Mouse (Mus musculus) hindbrain, embryonic 16.5 days (tissue): Measurements from ENCODE around the gene Pdzd4. TPM values are rescaled to one million over a fixed set of nuclear protein-coding genes. Genes with fewer than 3 reads are reported as not detected.

Source experiments
- ATAC-seq: fragments of 200-750 bp; cut with Nextera tagmentation; 2 replicates; pipeline ENCODE4 v1.8.0; 2017; ENCODE audit warnings: moderate TSS enrichment, moderate library complexity
- H3K27ac ChIP-seq: fragments of 300-500 bp; sonication (generic); 2 replicates; pipeline ENCODE4 v1.5.1; 2014; ENCODE audit warnings: low read depth, mild to moderate bottlenecking, control low read depth, low read length, moderate library complexity
- H3K27me3 ChIP-seq: fragments of 300-500 bp; sonication (generic); replicated peaks from 2 replicates; pipeline ENCODE4 v1.6.1; 2014; ENCODE audit warnings: low read length; ENCODE audit not compliant: control insufficient read depth, insufficient read depth
- H3K36me3 ChIP-seq: fragments of 300-500 bp; sonication (generic); 2 replicates; pipeline ENCODE4 v1.6.1; 2014; ENCODE audit warnings: mild to moderate bottlenecking, low read length, moderate library complexity, mixed read lengths; ENCODE audit not compliant: control insufficient read depth, insufficient read depth
- H3K4me1 ChIP-seq: fragments of 300-500 bp; sonication (generic); 2 replicates; pipeline ENCODE4 v1.6.1; 2014; ENCODE audit warnings: low read depth, low read length; ENCODE audit not compliant: control insufficient read depth, insufficient read depth
- H3K4me2 ChIP-seq: fragments of 300-500 bp; sonication (generic); 2 replicates; pipeline ENCODE4 v1.6.1; 2014; ENCODE audit warnings: mild to moderate bottlenecking, low read length, control low read depth, moderate library complexity
- H3K4me3 ChIP-seq: fragments of 300-500 bp; sonication (generic); 2 replicates; pipeline ENCODE4 v1.5.1; 2014; ENCODE audit warnings: mild to moderate bottlenecking, low read length, control low read depth, moderate library complexity
- H3K9ac ChIP-seq: fragments of 300-500 bp; sonication (generic); 2 replicates; pipeline ENCODE4 v1.6.1; 2014; ENCODE audit warnings: low read depth, mild to moderate bottlenecking, control low read depth, low read length, moderate library complexity
- H3K9me3 ChIP-seq: fragments of 300-500 bp; sonication (generic); 2 replicates; pipeline ENCODE4 v1.6.1; 2014; ENCODE audit warnings: mild to moderate bottlenecking, low read length, moderate library complexity; ENCODE audit not compliant: control insufficient read depth
- WGBS: fragments of 180-500 bp; shearing (Covaris S2); extraction: QIAGEN DNeasy Blood & Tissue Kit; methylation state at CpG from one replicate; pipeline ENCODE4 v1.1.7; 2014; 5-methylcytosine and 5-hydroxymethylcytosine counted together
- polyA plus RNA-seq: library from polyadenylated mRNA; unstranded; fragments of >200 nt; fragmentation: Nextera tagmentation; extraction: Ambion mirVana; gene quantifications from 2 replicates; pipeline ENCODE4 v1.2.1, GENCODE M21; 2015

Pdzd4 gene
- 3.1 and 4.0 TPM in 2 replicates for polyA plus RNA-seq

DNA sequence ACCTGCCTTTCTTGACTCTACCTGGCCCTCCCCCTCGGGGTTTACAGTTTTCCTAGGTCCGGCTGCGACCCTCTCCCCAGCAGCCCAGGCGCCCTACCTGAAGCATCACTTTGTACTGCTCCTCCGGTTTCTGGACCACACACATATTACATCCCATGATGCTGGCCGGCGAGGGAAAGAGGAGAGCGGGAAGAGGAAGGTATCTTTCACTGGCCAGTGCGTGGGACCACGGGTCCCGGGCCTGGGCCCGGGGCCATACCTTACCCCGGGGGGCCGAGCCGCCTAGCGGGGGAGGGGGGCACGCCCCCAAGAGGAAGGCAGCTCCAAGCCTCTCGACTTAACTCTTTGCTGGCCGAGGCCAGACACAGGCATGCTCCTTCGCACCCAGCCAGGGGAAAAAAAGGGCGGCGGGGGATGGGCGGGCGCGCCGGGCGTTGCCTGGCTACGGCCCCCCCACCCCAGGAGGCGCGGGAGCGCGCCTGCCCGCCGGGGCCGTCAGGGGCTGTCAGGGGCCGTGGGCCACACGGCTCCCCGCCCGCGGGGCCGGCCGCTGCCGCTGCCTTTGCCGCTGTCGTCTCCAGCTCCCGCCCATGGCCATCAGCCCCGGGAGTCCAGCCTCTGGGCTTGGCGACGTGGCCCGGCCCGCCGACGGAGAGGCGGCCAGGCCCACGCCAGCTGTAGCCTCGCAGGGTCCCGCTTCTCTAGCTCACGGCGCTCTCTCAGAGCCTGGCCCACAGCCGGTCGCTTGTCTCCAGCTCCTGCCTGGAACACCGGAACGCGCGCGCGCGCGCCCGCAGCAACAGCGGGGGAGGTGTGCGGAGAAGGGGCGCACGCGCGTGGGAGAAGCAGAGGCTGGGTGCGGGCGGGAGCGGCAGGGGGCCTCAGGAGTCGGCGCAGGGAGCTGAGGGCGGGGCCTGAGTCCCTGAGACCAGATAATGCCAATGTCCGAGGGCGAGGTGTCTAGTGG, at the start of gene Pdzd4:
Gene Pdzd4 (minus strand): TSS at position 785 of the 967 bp plus-strand sequence.
- H3K4me3 ChIP-seq: peak within 1 kb of the TSS; percentile 66
- no peaks in the 10 kb centered on the region for H3K27me3 ChIP-seq

DNA sequence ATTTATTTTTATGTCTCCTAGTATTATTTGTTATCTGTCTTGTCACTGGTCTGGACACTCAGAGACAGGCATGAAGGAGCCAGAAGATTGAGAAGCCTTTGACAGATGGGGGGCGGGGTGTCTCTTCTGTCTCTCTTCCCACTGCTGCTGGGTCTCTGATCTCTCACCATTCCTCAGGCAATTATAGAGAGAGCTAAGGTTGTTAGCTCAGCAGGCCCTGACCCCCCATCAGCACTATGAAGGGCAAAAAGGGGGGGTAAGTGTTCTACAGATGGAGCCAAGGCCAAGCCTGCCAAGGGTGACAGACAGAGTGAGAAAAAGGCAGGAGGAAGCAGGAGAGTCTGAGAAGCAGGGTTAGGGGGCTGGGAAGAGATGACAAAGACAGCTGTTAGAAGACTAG, 47.2 kb upstream of the Pdzd4 start:
- Histone ChIP-seq H3K9me3 (no peaks in the 10 kb centered on the region), H3K27me3 (no peaks in the 10 kb centered on the region), H3K4me3 (no peak overlapping the region), H3K36me3 (no peaks in the 10 kb centered on the region), H3K4me1 (peaks cover 4% of the 10 kb centered on the region; the same call in 1 of the 2 replicates), H3K9ac (no peak overlapping the region), H3K4me2 (no peak overlapping the region), H3K27ac (no peak overlapping the region)
- no peak for ATAC-seq
- 40% methylated on average over 1 of the region's 1 CpGs for WGBS

More for the DNA sequence above, at the start of gene Pdzd4:
- Histone ChIP-seq H3K9me3 (no peaks in the 10 kb centered on the region), H3K4me2 (peak within 1 kb of the TSS; percentile 65), H3K27ac (peak within 1 kb of the TSS; percentile 93), H3K36me3 (no peaks in the 10 kb centered on the region), H3K4me1 (0 out of 2 replicates have a peak, but pooled peaks cover 3% of the 10 kb centered on the region), H3K9ac (peak within 1 kb of the TSS; percentile 85)
- peak; percentile 92 for ATAC-seq
- 15% methylated on average over 59 of the region's 84 CpGs for WGBS

DNA sequence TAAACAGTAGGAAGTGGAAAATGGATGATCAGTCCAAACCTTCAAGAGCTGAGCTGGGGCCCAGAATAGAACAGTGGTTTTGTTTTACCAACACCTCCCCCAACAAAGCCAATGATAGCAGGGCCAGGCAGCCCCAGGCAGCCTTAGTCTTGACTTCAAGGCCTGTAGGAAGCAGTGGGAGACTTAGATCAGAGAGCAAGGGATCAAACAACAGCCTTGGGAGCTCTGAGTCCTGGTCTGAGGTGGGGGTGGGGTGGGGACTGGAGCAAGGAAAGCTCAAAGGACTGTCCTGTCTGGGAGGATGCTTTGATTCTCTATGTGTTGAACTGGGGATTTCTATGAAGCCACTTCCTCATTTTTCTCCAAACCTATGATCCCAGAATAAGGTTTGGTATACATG, 46.7 kb upstream of the Pdzd4 start:
- H3K4me3 ChIP-seq: no peak overlapping the region
- H3K36me3 ChIP-seq: no peaks in the 10 kb centered on the region
- no peaks in the 10 kb centered on the region for H3K9me3 ChIP-seq
- H3K9ac ChIP-seq: no peak overlapping the region
- no peak overlapping the region for H3K4me2 ChIP-seq
- peaks cover under 1% of the 10 kb centered on the region; the same call in 1 of the 2 replicates for H3K4me1 ChIP-seq
- H3K27ac ChIP-seq: no peak overlapping the region
- H3K27me3 ChIP-seq: no peaks in the 10 kb centered on the region
- ATAC-seq: no peak

DNA sequence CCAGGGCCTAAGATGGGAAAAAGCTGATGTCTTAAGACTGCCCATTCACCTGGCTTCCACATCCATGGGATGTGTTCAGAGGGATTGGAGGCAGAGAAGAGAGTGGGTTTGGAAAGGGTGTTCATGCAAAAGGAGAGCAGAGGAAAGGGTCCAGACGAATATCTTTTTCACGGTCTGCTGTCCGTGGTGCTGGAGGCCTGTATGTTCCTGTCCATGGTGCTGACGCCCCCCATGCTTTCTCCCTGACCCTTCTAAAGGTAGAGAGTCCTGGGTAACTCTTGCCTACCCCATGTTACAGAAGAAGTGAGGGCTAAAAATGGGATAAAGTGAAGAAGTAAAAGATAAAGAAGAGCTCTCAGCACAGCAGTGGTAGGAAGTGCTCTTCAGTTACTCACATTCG, 44.6 kb upstream of the Pdzd4 start:
- no peaks in the 10 kb centered on the region for H3K27me3 ChIP-seq
- no peak for ATAC-seq
- no peaks in the 10 kb centered on the region; the same call in 1 of the 2 replicates for H3K4me1 ChIP-seq
- no peaks in the 10 kb centered on the region for H3K9me3 ChIP-seq
- H3K9ac ChIP-seq: no peak overlapping the region
- WGBS: 8% methylated on average over 5 of the region's 5 CpGs
- no peak overlapping the region for H3K4me3 ChIP-seq
- H3K36me3 ChIP-seq: peaks cover 4% of the 10 kb centered on the region; the same call in 1 of the 2 replicates
- no peak overlapping the region for H3K4me2 ChIP-seq
- no peak overlapping the region for H3K27ac ChIP-seq

DNA sequence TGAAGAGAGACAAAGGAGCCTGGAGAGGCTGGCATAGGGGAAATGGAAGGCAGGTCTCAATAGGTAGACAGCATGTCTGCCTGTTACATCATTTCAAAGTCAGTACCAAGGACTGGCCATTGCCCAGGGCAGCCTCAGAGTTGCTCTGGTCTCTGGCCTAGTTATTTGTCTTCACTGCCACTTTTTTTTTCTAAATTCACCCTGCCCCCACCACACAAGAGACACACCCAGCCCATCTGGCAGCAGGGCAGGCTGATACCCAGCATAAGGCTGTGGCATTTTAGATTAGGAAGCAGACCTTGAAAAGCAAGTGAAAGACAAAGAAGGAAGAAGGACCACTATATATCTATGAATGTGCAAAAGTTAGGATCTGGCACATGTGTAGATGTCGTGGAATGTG, 43.1 kb upstream of the Pdzd4 start:
- Histone ChIP-seq H3K27me3 (no peaks in the 10 kb centered on the region), H3K36me3 (peaks cover 7% of the 10 kb centered on the region), H3K9me3 (no peaks in the 10 kb centered on the region), H3K4me2 (no peak overlapping the region), H3K27ac (peak overlapping the region; percentile 52; the same call in 1 of the 2 replicates), H3K9ac (no peak overlapping the region), H3K4me3 (no peak overlapping the region), H3K4me1 (no peaks in the 10 kb centered on the region; the same call in 1 of the 2 replicates)
- no peak for ATAC-seq
- WGBS: 81% methylated on average over 1 of the region's 1 CpGs

DNA sequence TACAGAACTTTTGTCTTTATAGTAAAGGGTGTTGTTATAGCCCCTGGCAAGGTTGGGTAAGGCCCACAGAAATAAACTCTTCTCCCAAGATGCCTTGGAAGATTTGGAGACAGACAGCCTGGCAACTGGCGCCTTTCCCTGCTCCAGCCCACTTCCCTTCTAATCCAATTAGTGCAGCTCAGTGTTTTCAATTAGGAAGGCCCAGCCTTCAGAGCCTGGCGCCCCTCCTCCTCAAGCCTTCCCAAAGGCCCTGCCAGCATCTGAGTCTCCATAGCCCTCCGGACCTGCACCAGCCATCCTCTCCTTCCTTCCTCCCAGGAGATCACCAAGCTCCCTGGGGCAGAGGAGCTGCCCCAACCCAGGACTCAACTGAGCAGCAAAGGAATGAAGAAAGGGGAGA, 42.5 kb upstream of the Pdzd4 start:
- H3K27ac ChIP-seq: peak overlapping the region; percentile 52; the same call in 1 of the 2 replicates
- H3K4me2 ChIP-seq: no peak overlapping the region
- H3K36me3 ChIP-seq: peaks cover 7% of the 10 kb centered on the region
- no peak overlapping the region for H3K9ac ChIP-seq
- H3K9me3 ChIP-seq: no peaks in the 10 kb centered on the region
- no peak overlapping the region for H3K4me3 ChIP-seq
- WGBS: 24% methylated on average over 3 of the region's 3 CpGs
- H3K27me3 ChIP-seq: no peaks in the 10 kb centered on the region
- peak; percentile 57; the same call in 1 of the 2 replicates for ATAC-seq
- no peaks in the 10 kb centered on the region; the same call in 1 of the 2 replicates for H3K4me1 ChIP-seq

DNA sequence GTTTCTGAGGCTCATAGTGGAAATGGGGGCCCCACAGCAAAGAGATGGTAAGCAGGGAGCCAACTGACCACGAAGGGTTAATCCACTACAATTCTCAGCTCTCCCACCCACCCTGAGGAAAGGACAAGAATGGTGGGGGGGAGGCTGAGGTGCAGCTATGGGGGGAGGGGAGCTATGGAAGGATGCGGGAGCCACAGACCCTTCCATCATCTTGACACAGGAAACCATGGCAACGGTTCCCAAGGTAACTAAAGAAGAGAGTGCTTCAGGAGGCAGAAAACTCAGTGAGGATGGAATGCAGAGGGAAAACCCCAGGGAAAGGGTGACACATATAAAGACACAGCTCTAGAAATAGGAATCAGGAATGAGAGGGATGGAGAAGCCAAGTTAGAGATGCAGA, 39.9 kb upstream of the Pdzd4 start:
- Histone ChIP-seq H3K4me3 (no peak overlapping the region), H3K4me2 (no peak overlapping the region), H3K4me1 (no peaks in the 10 kb centered on the region; the same call in 1 of the 2 replicates), H3K36me3 (peaks cover 7% of the 10 kb centered on the region), H3K9ac (no peak overlapping the region), H3K27ac (no peak overlapping the region), H3K27me3 (no peaks in the 10 kb centered on the region), H3K9me3 (no peaks in the 10 kb centered on the region)
- 38% methylated on average over 3 of the region's 3 CpGs for WGBS
- ATAC-seq: peak; percentile 38; the same call in 1 of the 2 replicates

DNA sequence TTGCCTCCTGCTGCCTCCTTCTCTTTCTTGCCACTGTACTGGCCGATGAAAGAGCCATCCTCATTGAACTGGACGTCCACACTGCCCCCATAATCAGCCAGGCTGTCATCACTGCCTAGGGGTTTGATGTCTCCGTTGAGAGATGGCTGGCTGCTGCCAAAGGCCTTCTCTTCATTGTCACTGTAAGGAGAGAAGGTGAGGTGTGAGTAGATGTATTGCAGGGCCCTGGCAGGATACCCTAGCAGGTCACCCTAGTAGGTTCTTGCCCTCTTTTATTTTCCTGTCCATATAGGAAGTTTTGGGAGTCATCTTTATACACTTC, 30.3 kb upstream of the Pdzd4 start:
- no peaks in the 10 kb centered on the region for H3K9me3 ChIP-seq
- no peak overlapping the region for H3K27ac ChIP-seq
- ATAC-seq: no peak
- H3K9ac ChIP-seq: no peak overlapping the region
- peaks cover 4% of the 10 kb centered on the region; the same call in 1 of the 2 replicates for H3K36me3 ChIP-seq
- H3K4me1 ChIP-seq: no peaks in the 10 kb centered on the region
- no peak overlapping the region for H3K4me3 ChIP-seq
- H3K27me3 ChIP-seq: no peaks in the 10 kb centered on the region
- WGBS: 60% methylated on average over 2 of the region's 3 CpGs
- no peak overlapping the region for H3K4me2 ChIP-seq

DNA sequence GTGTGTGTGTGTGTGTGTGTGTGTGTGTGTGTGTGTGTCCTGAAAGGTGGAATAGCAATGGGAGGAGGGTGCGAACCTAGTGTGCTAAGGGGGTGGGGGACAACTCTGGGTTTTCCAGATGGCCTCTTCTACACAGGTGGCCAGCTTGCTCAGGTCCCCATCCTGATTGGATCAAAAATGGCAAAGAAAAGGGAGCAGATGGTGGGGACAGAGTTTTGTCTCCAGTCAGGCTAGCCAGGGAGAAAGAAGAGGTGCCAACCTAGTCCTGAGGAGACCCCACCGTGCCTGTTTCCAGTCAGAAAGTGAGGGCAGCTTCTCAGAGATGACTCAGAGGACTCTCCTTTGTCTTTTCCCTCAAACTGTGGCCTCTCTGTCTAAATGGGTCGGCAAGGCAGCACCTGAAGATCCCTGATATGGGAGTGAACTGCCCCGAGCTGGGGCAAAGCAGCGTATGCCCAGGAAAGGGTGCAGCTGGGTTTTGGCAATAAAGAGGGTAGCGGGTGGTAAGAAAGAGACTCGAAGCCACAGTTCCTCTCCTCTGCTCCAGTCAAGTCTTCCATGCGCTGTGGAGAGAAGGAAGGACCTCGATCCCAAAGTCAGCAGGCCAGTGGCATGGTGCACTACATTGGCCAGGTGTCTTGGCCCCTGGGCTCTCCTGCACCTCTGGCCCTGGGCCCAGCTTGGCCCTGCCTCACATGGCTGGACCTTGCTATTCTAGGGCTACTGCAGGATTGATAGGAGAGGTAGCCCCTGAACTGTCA, 29.7 kb upstream of the Pdzd4 start:
- Histone ChIP-seq H3K27me3 (no peaks in the 10 kb centered on the region), H3K4me2 (no peak overlapping the region), H3K9me3 (no peaks in the 10 kb centered on the region), H3K27ac (no peak overlapping the region), H3K9ac (no peak overlapping the region), H3K4me3 (no peak overlapping the region), H3K36me3 (peaks cover 4% of the 10 kb centered on the region; the same call in 1 of the 2 replicates), H3K4me1 (no peaks in the 10 kb centered on the region)
- ATAC-seq: no peak
- WGBS: 86% methylated on average over 9 of the region's 9 CpGs
